ENCODE assay signal across 12 mouse cellular contexts in genomic region chr15:91327023-91327422, GRCm38 (mm10).
"Had no signal": no experiment of that assay in that cellular context is flagged by ENCODE, and none has a peak within 500 bp of the region (broad histone marks: within the 10 kb centered on the region; RNA-seq: fewer than 3 reads in every experiment).

No protein-coding gene starts in this region.

- H3K4me3 ChIP-seq: layer of hippocampus, adult 2 months; liver, embryonic 15.5 days; midbrain, embryonic 13.5 days had no signal

- DNase-seq: kidney, adult 11 months; kidney, adult 9 months; kidney, postnatal 4 days; lung, adult 2 months; lung, postnatal 36 days; spleen, adult 18-20 months; thymus, postnatal 36 days had no signal

- H3K4me1 ChIP-seq: liver, embryonic 15.5 days; midbrain, embryonic 13.5 days had no signal

- H3K27me3 ChIP-seq: liver, embryonic 15.5 days; midbrain, embryonic 13.5 days had no signal

- H3K27ac ChIP-seq: kidney, postnatal 0 days; layer of hippocampus, adult 2 months; liver, embryonic 15.5 days; midbrain, embryonic 13.5 days had no signal

- ATAC-seq: lung, postnatal 0 days; midbrain, embryonic 13.5 days had no signal
